Mouse (Mus musculus) retina, postnatal 7 days (tissue): ENCODE measurements at regions not wholly inside any gene's neighbourhood (a gene's known extent, or its start where the extent isn't known, plus 50 kb on each side); places are given as distances from the start of the nearest gene placed in this dataset.
A peak's percentile ranks its signal among the peaks of the same experiment; 100 is the strongest.
"Not testable (repeated sequence)": the region's sequence is repeated elsewhere in the genome, so short reads cannot be mapped to it uniquely, and the experiment has no call there.

ENCODE experiments used
- DNase-seq: peaks from one replicate; pipeline ENCODE4 v3.0.0-alpha.2; 2012; ENCODE audit warnings: low read depth, low spot score

- no peak for DNase-seq
Measured at GRCm38 (mm10) chr7:113694466-113694865, 71.3 kb upstream of the Spon1 start.

GRCm38 (mm10) chr7:113705929-113706328 is 59.9 kb upstream of the Spon1 start:
- DNase-seq = no peak

GRCm38 (mm10) chr7:113707596-113707995 is 58.2 kb upstream of the Spon1 start:
- peak; percentile 25 for DNase-seq

- DNase-seq = no peak
Measured at GRCm38 (mm10) chr7:113710541-113711270, 55.1 kb upstream of the Spon1 start.

- DNase-seq = not testable (repeated sequence)
Measured at GRCm38 (mm10) chr7:113711356-113711755, 54.4 kb upstream of the Spon1 start.
